Mouse (Mus musculus) kidney, adult 2 months (tissue): ENCODE data around the gene Marf1. TPM values are rescaled to one million over a fixed set of nuclear protein-coding genes. Genes with fewer than 3 reads are reported as not detected.

Experiments used
- DNase-seq: peaks from one replicate; pipeline ENCODE4 v3.0.0; 2021
- H3K27ac ChIP-seq: fragments of 200-500 bp; 2 replicates; pipeline ENCODE4 v1.5.1; 2012; ENCODE audit warnings: low read depth, low read length, control low read depth, inconsistent platforms; ENCODE audit not compliant: insufficient read depth
- H3K27me3 ChIP-seq: fragments of 200-500 bp; replicated peaks from 2 replicates; pipeline ENCODE4 v1.6.1; 2012; ENCODE audit warnings: mild to moderate bottlenecking, moderate library complexity, low read length, inconsistent platforms; ENCODE audit not compliant: control insufficient read depth, insufficient read depth
- H3K36me3 ChIP-seq: fragments of 200-500 bp; 2 replicates; pipeline ENCODE4 v1.6.1; 2012; ENCODE audit warnings: mild to moderate bottlenecking, moderate library complexity, low read length, inconsistent platforms; ENCODE audit not compliant: control insufficient read depth, insufficient read depth
- H3K4me1 ChIP-seq: fragments of 200-500 bp; 2 replicates; pipeline ENCODE4 v1.6.1; 2011; ENCODE audit warnings: low read length; ENCODE audit not compliant: control insufficient read depth, insufficient read depth
- H3K4me3 ChIP-seq: fragments of 200-500 bp; 2 replicates; pipeline ENCODE4 v1.5.1; 2011; ENCODE audit warnings: mild to moderate bottlenecking, low read depth, low read length, control low read depth; ENCODE audit not compliant: insufficient read depth
- CTCF ChIP-seq: fragments of 200-500 bp; conservative IDR thresholded peaks from 2 replicates; pipeline ENCODE4 v1.5.1; 2011; ENCODE audit warnings: low read depth, mild to moderate bottlenecking, control low read depth, low read length, moderate library complexity, mixed read lengths; ENCODE audit not compliant: insufficient read depth, insufficient read length
- POLR2A ChIP-seq: fragments of 200-500 bp; IDR thresholded peaks from one replicate; pipeline ENCODE4 v1.6.1; 2011; ENCODE audit warnings: low read depth, low read length, control low read depth
- WGBS: fragments of 180-500 bp; shearing (Covaris S2); methylation state at CpG from one replicate; pipeline ENCODE4 v1.1.7; 2018; 5-methylcytosine and 5-hydroxymethylcytosine counted together
- polyA plus RNA-seq: library from polyadenylated mRNA; depleted of rRNA; stranded (reverse); fragments of >200 nt; gene quantifications from 2 replicates; pipeline ENCODE4 v1.2.3, GENCODE M21; 2012; rRNA removed

The Marf1 gene
- polyA plus RNA-seq, 1 experiment, result 11.3 TPM

- WGBS, result 84% methylated on average over 5 of the region's 5 CpGs
- H3K4me1 ChIP-seq, result no peaks in the 10 kb centered on the region
Observed at GRCm38 (mm10) chr16:14059869-14060268, 103.3 kb downstream of the Marf1 start.

More at GRCm38 (mm10) chr16:14059869-14060268, 103.3 kb downstream of the Marf1 start:
- no peak for TF ChIP-seq CTCF
- TF ChIP-seq POLR2A, result no peak
- DNase-seq, result no peak
- Histone ChIP-seq H3K27me3 (no peaks in the 10 kb centered on the region), H3K4me3 (no peak overlapping the region), H3K27ac (no peak overlapping the region), H3K36me3 (no peaks in the 10 kb centered on the region)

Other genes with a start within 250 kb of the Marf1 start
- gene 2900011O08Rik, start 176.7 kb downstream of the Marf1 start, polyA plus RNA-seq, result 0.37 and 0.41 TPM in 2 replicates
- 0.09 and 0.20 TPM in 2 replicates for gene Ifitm7, start 176.5 kb downstream of the Marf1 start, polyA plus RNA-seq
- gene Nde1, start 76 bp downstream of the Marf1 start, polyA plus RNA-seq, result 22.0 and 23.6 TPM in 2 replicates
- gene Myh11, start 128.0 kb upstream of the Marf1 start, polyA plus RNA-seq, result 5.9 and 10.3 TPM in 2 replicates
- gene Fopnl, start 154.1 kb upstream of the Marf1 start, polyA plus RNA-seq, result 32.4 and 34.6 TPM in 2 replicates
- gene Abcc1, start 198.2 kb upstream of the Marf1 start, polyA plus RNA-seq, result 26.5 and 29.8 TPM in 2 replicates